Comparison of ENCODE assay signal across 11 mouse cellular contexts in genomic region chr16:4978275-4979051, GRCm38 (mm10). TPM values are rescaled to one million over a fixed set of nuclear protein-coding genes. Genes with fewer than 3 reads are reported as not detected.
DNase-seq lines count a peak whose midpoint lies in the region; ATAC-seq and TF ChIP-seq lines count a peak whose summit lies in the region.
"Had no signal": no experiment of that assay in that cellular context is flagged by ENCODE, and none has a peak within 500 bp of the region (broad histone marks: within the 10 kb centered on the region; RNA-seq: fewer than 3 reads in every experiment).

No protein-coding gene starts in this region.

- no peaks in the 10 kb centered on the region for H3K36me3 ChIP-seq in heart, embryonic 10.5 days
- no peaks in the 10 kb centered on the region for H3K36me3 ChIP-seq in liver, postnatal 0 days (replicated peaks; ENCODE audit: insufficient read depth, low read length)
- H3K36me3 ChIP-seq: midbrain, embryonic 12.5 days had no signal

- H3K27ac ChIP-seq in heart, embryonic 10.5 days = peak overlapping the region; percentile 23
- H3K27ac ChIP-seq in liver, postnatal 0 days (ENCODE audit: low read depth) = no peak overlapping the region
- H3K27ac ChIP-seq: midbrain, embryonic 12.5 days had no signal

- no peak overlapping the region for H3K4me3 ChIP-seq in heart, embryonic 10.5 days
- no peak overlapping the region for H3K4me3 ChIP-seq in liver, postnatal 0 days (ENCODE audit: low read depth, low read length)
- H3K4me3 ChIP-seq: midbrain, embryonic 12.5 days had no signal

- H3K4me2 ChIP-seq in liver, postnatal 0 days (ENCODE audit: low read depth, low read length) = no peak overlapping the region
- H3K4me2 ChIP-seq: midbrain, embryonic 12.5 days had no signal

- TF ChIP-seq EP300 in liver, postnatal 0 days (IDR thresholded peaks at IDR 0.05; ENCODE audit: low read depth) = no peak

- no peak for DNase-seq in heart, embryonic 10.5 days (ENCODE audit: low spot score)
- DNase-seq in heart, postnatal 25 days (ENCODE audit: low spot score) = no peak
- DNase-seq in right cerebral cortex, adult 2 months (ENCODE audit: low spot score in 2 of 2) = peak; percentile 41 to 52
- no peak for DNase-seq in right cerebral cortex, postnatal 4 days
- peak; percentile 39 for DNase-seq in liver, postnatal 0 days
- DNase-seq in telencephalon, adult 2 months (ENCODE audit: low read depth, low spot score) = peak; percentile 62
- no peak for DNase-seq in layer of hippocampus, postnatal 14 days (ENCODE audit: low spot score in 2 of 2)
- DNase-seq in layer of hippocampus, adult 8-10 months (ENCODE audit: low spot score in 2 of 2) = no peak

- no peaks in the 10 kb centered on the region for H3K9me3 ChIP-seq in heart, embryonic 10.5 days
- H3K9me3 ChIP-seq in liver, postnatal 0 days (ENCODE audit: low read length) = no peaks in the 10 kb centered on the region
- H3K9me3 ChIP-seq: midbrain, embryonic 12.5 days had no signal

- ATAC-seq in liver, postnatal 0 days = peak; percentile 50
- ATAC-seq: activated CD4-positive, CD25-positive, alpha-beta regulatory T cell, adult 4 months had no signal

- TF ChIP-seq CTCF in liver, postnatal 0 days (IDR thresholded peaks at IDR 0.05; ENCODE audit: low read depth) = no peak

- intact Hi-C loops in heart, postnatal 25 days (cut with DNase I) = loop anchor here (1.0 kb wide), 1 partner anchor 167 kb away; no protein-coding TSS in a partner anchor

- peaks cover 13% of the 10 kb centered on the region for H3K4me1 ChIP-seq in heart, embryonic 10.5 days
- peaks cover 2% of the 10 kb centered on the region; the same call in 1 of the 2 replicates for H3K4me1 ChIP-seq in liver, postnatal 0 days (ENCODE audit: insufficient read depth)
- H3K4me1 ChIP-seq: midbrain, embryonic 12.5 days had no signal

- H3K9ac ChIP-seq in liver, postnatal 0 days (replicated peaks) = no peak overlapping the region
- H3K9ac ChIP-seq: midbrain, embryonic 12.5 days had no signal

- no peaks in the 10 kb centered on the region for H3K27me3 ChIP-seq in heart, embryonic 10.5 days (ENCODE audit: insufficient read depth, poor library complexity, severe bottlenecking)
- no peaks in the 10 kb centered on the region for H3K27me3 ChIP-seq in liver, postnatal 0 days (ENCODE audit: insufficient read depth, low read length)
- H3K27me3 ChIP-seq: midbrain, embryonic 12.5 days had no signal

- WGBS in heart, embryonic 10.5 days = 47% methylated on average over 5 of the region's 5 CpGs
- 50% methylated on average over 5 of the region's 5 CpGs for WGBS in liver, postnatal 0 days (ENCODE audit: insufficient replicate concordance)

RNA-seq across cellular contexts. Expression of gene Anks3, which starts 14.5 kb away (rescaled TPM):
- 38.5 and 44.4 TPM in 2 replicates for polyA plus RNA-seq in heart, embryonic 10.5 days (2016; fragmentation: Nextera tagmentation; extraction: Ambion mirVana)
- total RNA-seq in heart, postnatal 25 days (2021) = 10 to 100 TPM; 13.8 to 14.1 TPM
- 10.5 and 13.0 TPM in 2 replicates for polyA plus RNA-seq in liver, postnatal 0 days (2015; fragmentation: Nextera tagmentation; extraction: Ambion mirVana)
- total RNA-seq in layer of hippocampus, postnatal 14 days (2021) = 10 to 100 TPM; 57.1 to 58.6 TPM
- 10 to 100 TPM; 67.3 to 90.8 (median 81.5) TPM for total RNA-seq in layer of hippocampus, adult 8-10 months (2022)

RNA-seq across cellular contexts. Expression of gene Sept12, which starts 19.2 kb away (rescaled TPM):
- not detected in 2 replicates for polyA plus RNA-seq in heart, embryonic 10.5 days (2016; fragmentation: Nextera tagmentation; extraction: Ambion mirVana)
- not detected for total RNA-seq in heart, postnatal 25 days (2021)
- not detected in 2 replicates for polyA plus RNA-seq in liver, postnatal 0 days (2015; fragmentation: Nextera tagmentation; extraction: Ambion mirVana)
- total RNA-seq in layer of hippocampus, postnatal 14 days (2021) = not detected
- total RNA-seq in layer of hippocampus, adult 8-10 months (2022) = not detected
- polyA plus RNA-seq: activated CD4-positive, CD25-positive, alpha-beta regulatory T cell, adult 4 months; frontal cortex, adult 2 months; midbrain, embryonic 12.5 days had no signal

RNA-seq across cellular contexts. Expression of gene Smim22, which starts 28.6 kb away (rescaled TPM):
- 3.0 and 4.2 TPM in 2 replicates for polyA plus RNA-seq in heart, embryonic 10.5 days (2016; fragmentation: Nextera tagmentation; extraction: Ambion mirVana)
- total RNA-seq in heart, postnatal 25 days (2021) = not detected
- polyA plus RNA-seq in liver, postnatal 0 days (2015; fragmentation: Nextera tagmentation; extraction: Ambion mirVana) = 23.6 and 23.7 TPM in 2 replicates
- not detected for total RNA-seq in layer of hippocampus, postnatal 14 days (2021)
- total RNA-seq in layer of hippocampus, adult 8-10 months (2022) = not detected
- polyA plus RNA-seq: activated CD4-positive, CD25-positive, alpha-beta regulatory T cell, adult 4 months; midbrain, embryonic 12.5 days had no signal

RNA-seq across cellular contexts. Expression of gene Rogdi, which starts 34.9 kb away (rescaled TPM):
- polyA plus RNA-seq in heart, embryonic 10.5 days (2016; fragmentation: Nextera tagmentation; extraction: Ambion mirVana) = 55.5 and 57.4 TPM in 2 replicates
- total RNA-seq in heart, postnatal 25 days (2021) = 10 to 100 TPM; 20.8 to 22.4 TPM
- 105 and 114 TPM in 2 replicates for polyA plus RNA-seq in liver, postnatal 0 days (2015; fragmentation: Nextera tagmentation; extraction: Ambion mirVana)
- total RNA-seq in layer of hippocampus, postnatal 14 days (2021) = 100 to 1,000 TPM; 280 to 286 TPM
- total RNA-seq in layer of hippocampus, adult 8-10 months (2022) = 100 to 1,000 TPM; 282 to 333 (median 307) TPM

RNA-seq across cellular contexts. Expression of gene Nudt16l1, which starts 39.9 kb away (rescaled TPM):
- polyA plus RNA-seq in heart, embryonic 10.5 days (2016; fragmentation: Nextera tagmentation; extraction: Ambion mirVana) = 111 and 125 TPM in 2 replicates
- total RNA-seq in heart, postnatal 25 days (2021) = 10 to 100 TPM; 20.5 to 24.3 TPM
- polyA plus RNA-seq in liver, postnatal 0 days (2015; fragmentation: Nextera tagmentation; extraction: Ambion mirVana) = 38.9 and 40.2 TPM in 2 replicates
- 10 to 100 TPM; 75.5 to 77.1 TPM for total RNA-seq in layer of hippocampus, postnatal 14 days (2021)
- 10 to 100 TPM; 75.3 to 81.3 (median 78.2) TPM for total RNA-seq in layer of hippocampus, adult 8-10 months (2022)

Comparison
In these comparisons a context has a peak if more than half of its experiments do, and no peak if none do; other contexts are left out.
1. DNase-seq: peak in right cerebral cortex, adult 2 months (2 of 2), liver, postnatal 0 days (single experiment) and telencephalon, adult 2 months (single experiment); none in heart, embryonic 10.5 days (single experiment), heart, postnatal 25 days (single experiment), right cerebral cortex, postnatal 4 days (single experiment), layer of hippocampus, postnatal 14 days (0 of 2) and layer of hippocampus, adult 8-10 months (0 of 2).